Mouse (Mus musculus) liver, embryonic 12.5 days (tissue): ENCODE data around the gene Rad51. TPM values are rescaled to one million over a fixed set of nuclear protein-coding genes. Genes with fewer than 3 reads are reported as not detected.
A peak's percentile ranks its signal among the peaks of the same experiment; 100 is the strongest.

ENCODE experiments used
- ATAC-seq: fragments of 200-750 bp; cut with Nextera tagmentation; 2 replicates; pipeline ENCODE4 v1.8.0; 2017; ENCODE audit warnings: moderate number of reproducible peaks, mild to moderate bottlenecking, moderate library complexity
- H3K27ac ChIP-seq: fragments of 300-500 bp; sonication (generic); 2 replicates; pipeline ENCODE4 v1.5.1; 2016; ENCODE audit warnings: mild to moderate bottlenecking
- H3K27me3 ChIP-seq: fragments of 300-500 bp; sonication (generic); replicated peaks from 2 replicates; pipeline ENCODE4 v1.6.1; 2016; ENCODE audit warnings: mild to moderate bottlenecking, moderate library complexity
- H3K36me3 ChIP-seq: fragments of 300-500 bp; sonication (generic); 2 replicates; pipeline ENCODE4 v1.6.1; 2016; ENCODE audit warnings: mild to moderate bottlenecking, moderate library complexity
- H3K4me1 ChIP-seq: fragments of 300-500 bp; sonication (generic); 2 replicates; pipeline ENCODE4 v1.6.1; 2016
- H3K4me2 ChIP-seq: fragments of 300-500 bp; sonication (generic); 2 replicates; pipeline ENCODE4 v1.6.1; 2016; ENCODE audit warnings: mild to moderate bottlenecking, moderate library complexity
- H3K4me3 ChIP-seq: fragments of 300-500 bp; sonication (generic); 2 replicates; pipeline ENCODE4 v1.5.1; 2016; ENCODE audit warnings: mild to moderate bottlenecking, moderate library complexity
- H3K9ac ChIP-seq: fragments of 300-500 bp; sonication (generic); 2 replicates; pipeline ENCODE4 v1.6.1; 2016; ENCODE audit warnings: mild to moderate bottlenecking, moderate library complexity
- H3K9me3 ChIP-seq: fragments of 300-500 bp; sonication (generic); replicated peaks from 2 replicates; pipeline ENCODE4 v1.6.1; 2016; ENCODE audit warnings: mild to moderate bottlenecking, moderate library complexity
- WGBS: fragments of 180-500 bp; shearing (Covaris S2); methylation state at CpG from one replicate; pipeline ENCODE4 v1.1.7; 2016; ENCODE audit not compliant: insufficient replicate concordance; 5-methylcytosine and 5-hydroxymethylcytosine counted together
- polyA plus RNA-seq: library from polyadenylated mRNA; unstranded; fragments of >200 nt; fragmentation: Nextera tagmentation; extraction: Ambion mirVana; gene quantifications from 2 replicates; pipeline ENCODE4 v1.2.1, GENCODE M21; 2016

Gene Rad51
- polyA plus RNA-seq, 1 experiment from 2014 or later, result 49.9 TPM

DNA sequence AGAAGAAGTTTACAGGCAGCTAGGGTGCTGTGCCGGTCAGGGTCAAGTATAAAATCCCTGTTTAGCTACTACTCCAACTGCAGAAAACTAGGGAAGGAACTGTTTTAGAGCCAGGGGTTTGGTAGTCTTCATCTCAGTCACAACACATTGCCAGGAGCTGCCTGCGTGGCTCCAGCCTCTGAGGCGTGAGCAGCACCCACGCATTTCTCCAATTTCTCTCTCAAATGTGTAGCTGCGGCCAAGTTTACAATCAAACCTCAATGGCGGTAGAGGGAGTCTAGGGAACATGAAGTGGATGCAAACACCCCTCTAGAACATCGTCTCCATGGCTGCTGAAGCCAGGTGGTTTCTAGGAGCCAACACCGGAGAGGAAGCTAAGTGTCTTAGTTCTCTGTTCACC lies 35.2 kb downstream of the Rad51 start:
- H3K4me2 ChIP-seq, result no peak overlapping the region
- H3K9ac ChIP-seq, result no peak overlapping the region
- no peaks in the 10 kb centered on the region for H3K27me3 ChIP-seq
- H3K36me3 ChIP-seq, result peaks cover 99% of the 10 kb centered on the region
- no peak overlapping the region for H3K27ac ChIP-seq
- H3K4me3 ChIP-seq, result no peak overlapping the region
- H3K9me3 ChIP-seq, result peaks cover 9% of the 10 kb centered on the region; the same call in 1 of the 2 replicates
- H3K4me1 ChIP-seq, result peaks cover 28% of the 10 kb centered on the region
- WGBS, result 91% methylated on average over 8 of the region's 8 CpGs
- ATAC-seq, result no peak

DNA sequence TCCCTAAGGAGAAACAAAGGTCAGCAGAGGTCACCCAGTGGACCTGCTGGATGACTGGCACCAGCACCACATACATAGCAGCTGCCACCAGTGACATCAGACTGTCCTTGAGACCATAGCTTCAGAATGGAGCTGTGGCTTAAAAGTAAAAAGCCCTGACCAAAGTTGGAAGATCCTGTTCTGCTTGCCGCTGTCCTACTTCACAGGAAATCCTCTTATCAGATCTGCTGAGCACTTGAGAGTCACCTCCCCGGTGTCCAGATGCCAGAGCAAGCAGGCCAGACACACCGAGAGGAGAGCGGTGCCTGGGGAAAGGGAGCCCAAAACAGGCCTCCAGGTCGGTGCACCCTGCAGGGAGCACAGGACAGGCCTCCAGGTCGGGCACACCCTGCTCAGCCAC lies 39.7 kb downstream of the Rad51 start:
- Histone ChIP-seq H3K9me3 (no peaks in the 10 kb centered on the region), H3K4me2 (no peak overlapping the region), H3K9ac (no peak overlapping the region), H3K36me3 (peaks cover 74% of the 10 kb centered on the region), H3K27me3 (no peaks in the 10 kb centered on the region), H3K4me3 (no peak overlapping the region), H3K27ac (0 out of 2 replicates have a peak overlapping the region, but pooled peaks have one; percentile 98), H3K4me1 (peaks cover 60% of the 10 kb centered on the region)
- WGBS, result 41% methylated on average over 6 of the region's 6 CpGs
- ATAC-seq, result no peak

DNA sequence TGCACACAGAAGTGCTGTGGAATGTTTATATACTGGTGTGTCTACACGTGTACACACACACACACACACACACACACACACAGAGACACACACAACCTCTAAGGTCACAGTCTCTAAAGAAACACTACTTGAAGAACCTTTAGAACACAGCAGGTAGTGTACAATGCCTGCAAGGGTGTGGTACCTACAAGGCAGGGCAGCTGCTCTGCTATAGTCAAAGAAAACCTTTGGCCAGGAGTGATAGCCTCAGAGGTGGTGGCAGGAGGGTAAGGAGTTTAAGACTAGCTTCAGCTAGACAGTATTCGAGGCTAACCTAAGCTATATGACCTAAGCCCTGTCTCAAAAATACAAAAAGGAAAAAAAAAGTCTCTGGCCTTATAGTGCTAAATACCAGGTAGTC lies 42.1 kb downstream of the Rad51 start:
- peaks cover 50% of the 10 kb centered on the region for H3K36me3 ChIP-seq
- peak overlapping the region; percentile 97 for H3K4me3 ChIP-seq

DNA sequence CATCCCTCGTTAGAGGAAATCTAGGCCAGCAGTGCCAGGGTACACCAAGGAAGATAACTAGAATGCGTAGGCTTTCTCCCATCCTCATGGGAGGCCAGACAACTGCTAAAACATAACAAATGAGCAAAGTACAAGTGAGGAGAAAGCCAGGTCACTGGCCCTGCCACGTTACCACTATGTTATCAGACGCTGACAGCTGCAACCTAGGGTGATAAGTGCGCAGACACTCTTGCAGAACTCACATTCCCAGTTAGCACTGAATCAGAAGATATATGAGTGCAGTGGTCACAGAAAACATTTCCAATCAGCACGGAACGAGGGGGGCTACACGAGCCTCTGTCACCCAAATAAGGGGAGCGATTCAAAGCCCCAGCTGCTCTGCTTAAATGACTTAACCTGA lies 42.8 kb downstream of the Rad51 start:
- Histone ChIP-seq H3K4me3 (peak overlapping the region; percentile 97), H3K36me3 (peaks cover 43% of the 10 kb centered on the region), H3K4me2 (peak overlapping the region; percentile 85), H3K27me3 (no peaks in the 10 kb centered on the region), H3K27ac (peak overlapping the region; percentile 98), H3K4me1 (peaks cover 51% of the 10 kb centered on the region), H3K9ac (peak overlapping the region; percentile 96), H3K9me3 (no peaks in the 10 kb centered on the region)
- WGBS, result 17% methylated on average over 9 of the region's 9 CpGs
- peak; percentile 89 for ATAC-seq

More for the DNA sequence above, 42.1 kb downstream of the Rad51 start:
- H3K9ac ChIP-seq, result peak overlapping the region; percentile 96
- H3K27ac ChIP-seq, result peak overlapping the region; percentile 98
- ATAC-seq, result peak; percentile 45
- H3K27me3 ChIP-seq, result no peaks in the 10 kb centered on the region
- WGBS, result 55% methylated on average over 2 of the region's 2 CpGs
- H3K4me2 ChIP-seq, result peak overlapping the region; percentile 85
- peaks cover 54% of the 10 kb centered on the region for H3K4me1 ChIP-seq
- H3K9me3 ChIP-seq, result no peaks in the 10 kb centered on the region

DNA sequence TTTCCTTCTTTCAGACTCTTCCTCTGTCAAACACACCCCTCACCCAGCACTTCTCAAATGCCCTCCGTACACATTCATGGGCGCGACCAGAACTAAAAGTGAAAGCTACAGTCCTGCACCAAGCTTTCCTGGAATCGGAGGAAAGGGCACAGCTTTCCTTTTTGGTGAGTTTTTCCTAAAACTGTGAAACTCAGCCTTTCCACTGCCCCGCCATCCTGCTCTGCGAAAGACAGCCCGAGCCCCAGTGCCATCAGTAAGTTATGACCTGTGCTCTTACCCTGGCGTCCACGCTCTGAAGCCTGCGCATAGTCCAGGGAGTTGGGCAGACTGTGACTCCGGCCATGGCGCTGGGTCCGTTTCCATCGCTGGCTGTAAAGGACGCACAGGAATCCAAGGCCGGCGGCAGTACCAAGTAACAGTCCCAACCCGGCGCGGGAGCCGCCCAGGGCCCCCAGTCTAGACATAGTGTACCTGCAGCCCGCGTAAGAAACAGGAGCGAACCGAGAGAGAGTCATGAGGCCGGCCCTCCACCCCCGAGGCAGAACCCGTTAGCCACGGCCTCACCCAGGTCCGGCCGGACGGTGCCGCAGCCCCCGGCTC lies 43.6 kb downstream of the Rad51 start:
- H3K4me3 ChIP-seq, result peak overlapping the region; percentile 97
- no peaks in the 10 kb centered on the region for H3K9me3 ChIP-seq
- peak overlapping the region; percentile 98 for H3K27ac ChIP-seq
- WGBS, result 2% methylated on average over 34 of the region's 34 CpGs
- H3K4me1 ChIP-seq, result peaks cover 51% of the 10 kb centered on the region
- peaks cover 35% of the 10 kb centered on the region for H3K36me3 ChIP-seq
- H3K4me2 ChIP-seq, result peak overlapping the region; percentile 85
- ATAC-seq, result peak; percentile 49
- H3K27me3 ChIP-seq, result no peaks in the 10 kb centered on the region; the same call in 1 of the 2 replicates
- peak overlapping the region; percentile 96 for H3K9ac ChIP-seq

DNA sequence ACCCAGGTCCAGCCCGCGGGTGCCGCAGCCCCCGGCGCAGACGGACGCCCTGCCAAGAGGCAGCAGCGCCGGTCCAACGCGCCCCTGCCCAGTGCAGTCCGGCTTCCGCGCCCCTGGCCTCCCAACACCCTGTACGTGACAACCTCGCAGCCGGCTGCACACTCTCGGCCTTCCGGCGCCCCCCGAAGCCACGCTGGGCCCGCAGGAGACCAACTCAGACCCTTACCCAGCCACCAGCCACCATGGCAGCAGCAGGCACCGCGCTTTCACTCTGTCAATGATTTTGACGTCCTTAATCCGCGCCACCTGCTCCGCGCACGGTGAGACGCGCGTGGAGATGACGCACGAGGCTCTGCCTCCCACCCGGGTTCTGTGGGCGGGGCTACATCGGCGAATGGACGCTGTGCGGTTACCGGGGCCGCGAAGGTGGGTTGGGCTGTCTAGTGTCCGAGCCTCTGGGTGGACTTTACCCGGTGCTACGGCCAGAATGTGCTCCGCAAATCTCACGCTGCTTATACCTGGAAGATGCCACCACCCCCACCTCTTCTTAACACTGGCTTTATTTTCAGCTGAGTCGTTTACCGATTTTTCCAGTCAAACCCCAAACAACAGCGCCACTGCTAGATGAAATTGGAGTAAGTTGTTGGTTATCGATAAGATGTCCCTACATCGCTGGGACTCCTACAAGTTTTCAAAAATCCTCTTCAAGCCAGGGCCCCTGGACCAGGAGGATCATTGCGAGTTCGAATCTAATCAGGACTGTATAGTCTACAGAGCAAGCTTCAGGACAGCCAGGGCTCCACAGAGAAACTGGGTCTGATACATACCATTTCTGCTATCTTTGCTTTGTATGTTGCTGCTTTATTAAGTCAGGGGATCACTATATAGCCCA lies 44.3 kb downstream of the Rad51 start, which contains the start of gene Rmdn3:
Rmdn3 (minus strand) TSS at position 354 of the 892 bp plus-strand sequence.
- peak within 1 kb of the TSS; percentile 98 for H3K27ac ChIP-seq
- ATAC-seq, result peak; percentile 67
- peaks cover 27% of the 10 kb centered on the region for H3K36me3 ChIP-seq
- peak within 1 kb of the TSS; percentile 96 for H3K9ac ChIP-seq
- no peaks in the 10 kb centered on the region for H3K9me3 ChIP-seq
- WGBS, result under 1% methylated on average over 57 of the region's 57 CpGs
- H3K4me2 ChIP-seq, result peak within 1 kb of the TSS; percentile 85
- H3K4me1 ChIP-seq, result peaks cover 45% of the 10 kb centered on the region
- H3K27me3 ChIP-seq, result no peaks in the 10 kb centered on the region; the same call in 1 of the 2 replicates
- H3K4me3 ChIP-seq, result peak within 1 kb of the TSS; percentile 97

DNA sequence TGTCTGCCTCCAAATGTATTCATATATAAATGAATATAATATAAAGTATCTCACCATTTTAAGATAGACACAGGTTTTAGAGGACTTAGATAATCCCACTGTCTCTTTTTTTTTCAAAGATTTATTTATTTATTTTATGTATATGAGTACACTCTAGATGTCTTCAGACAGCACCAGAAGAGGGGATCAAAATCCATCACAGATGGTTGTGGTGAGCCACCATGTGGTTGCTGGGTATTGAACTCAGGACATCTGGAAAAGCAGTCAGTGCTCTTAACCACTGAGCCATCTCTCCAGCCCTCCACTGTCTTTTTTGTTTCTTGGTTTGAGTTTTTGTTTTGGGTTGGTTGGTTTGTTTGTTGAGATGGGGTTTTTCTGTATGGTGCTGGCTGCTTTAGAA lies 45.2 kb downstream of the Rad51 start:
- H3K4me3 ChIP-seq, result peak overlapping the region; percentile 97; the same call in 1 of the 2 replicates
- H3K4me2 ChIP-seq, result peak overlapping the region; percentile 85; the same call in 1 of the 2 replicates
- no peak overlapping the region; the same call in 1 of the 2 replicates for H3K9ac ChIP-seq
- peaks cover 40% of the 10 kb centered on the region for H3K4me1 ChIP-seq
- ATAC-seq, result no peak
- H3K27me3 ChIP-seq, result no peaks in the 10 kb centered on the region; the same call in 1 of the 2 replicates
- peak overlapping the region; percentile 98; the same call in 1 of the 2 replicates for H3K27ac ChIP-seq
- peaks cover 18% of the 10 kb centered on the region for H3K36me3 ChIP-seq
- no peaks in the 10 kb centered on the region for H3K9me3 ChIP-seq

DNA sequence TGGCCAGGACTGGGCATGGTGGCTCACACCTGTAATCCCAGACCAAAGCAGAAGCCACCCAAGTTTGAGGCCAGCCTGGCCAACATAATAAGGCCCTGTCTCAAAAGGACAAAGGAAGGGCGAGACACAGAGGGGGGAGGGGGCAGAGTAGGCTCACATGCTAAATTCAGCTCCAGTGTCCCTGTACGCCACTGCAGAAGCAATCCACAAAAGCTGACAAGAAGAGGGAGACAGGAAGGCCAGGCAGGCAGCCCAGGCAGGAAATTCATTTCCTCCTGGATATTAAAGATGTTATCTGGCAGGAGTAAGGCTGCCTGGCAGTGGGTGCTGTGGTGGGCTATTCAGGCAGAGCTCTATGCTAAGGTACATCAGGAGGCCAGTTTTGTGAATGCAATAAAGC lies 48.7 kb downstream of the Rad51 start:
- H3K9ac ChIP-seq, result no peak overlapping the region
- no peak for ATAC-seq

DNA sequence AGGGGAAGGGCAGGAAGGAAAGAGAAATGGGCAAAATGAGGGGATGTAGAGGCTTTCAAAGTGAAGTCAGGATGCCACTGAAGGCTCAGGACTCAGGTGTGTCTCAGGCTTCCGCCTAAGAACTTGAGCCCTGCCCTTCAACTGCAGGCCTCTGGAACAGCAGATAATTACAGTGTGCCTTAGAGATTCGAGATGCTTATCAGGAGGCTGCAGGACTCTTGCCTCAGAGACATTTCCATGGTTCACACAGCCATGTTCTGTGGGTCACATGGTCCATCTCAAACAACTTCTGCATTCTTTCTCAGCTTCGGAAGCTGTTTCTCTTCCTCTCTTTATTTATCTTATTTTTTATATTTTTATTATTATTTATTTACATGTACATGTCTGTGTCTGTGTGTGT lies 50.5 kb downstream of the Rad51 start:
- no peak overlapping the region; the same call in 1 of the 2 replicates for H3K4me2 ChIP-seq

More for the DNA sequence above, 48.7 kb downstream of the Rad51 start:
- no peak overlapping the region for H3K27ac ChIP-seq
- no peaks in the 10 kb centered on the region for H3K9me3 ChIP-seq
- WGBS, result 58% methylated on average over 2 of the region's 2 CpGs
- no peaks in the 10 kb centered on the region for H3K36me3 ChIP-seq
- peaks cover 26% of the 10 kb centered on the region for H3K27me3 ChIP-seq
- no peak overlapping the region for H3K4me3 ChIP-seq
- no peak overlapping the region for H3K4me2 ChIP-seq
- peaks cover 20% of the 10 kb centered on the region for H3K4me1 ChIP-seq

DNA sequence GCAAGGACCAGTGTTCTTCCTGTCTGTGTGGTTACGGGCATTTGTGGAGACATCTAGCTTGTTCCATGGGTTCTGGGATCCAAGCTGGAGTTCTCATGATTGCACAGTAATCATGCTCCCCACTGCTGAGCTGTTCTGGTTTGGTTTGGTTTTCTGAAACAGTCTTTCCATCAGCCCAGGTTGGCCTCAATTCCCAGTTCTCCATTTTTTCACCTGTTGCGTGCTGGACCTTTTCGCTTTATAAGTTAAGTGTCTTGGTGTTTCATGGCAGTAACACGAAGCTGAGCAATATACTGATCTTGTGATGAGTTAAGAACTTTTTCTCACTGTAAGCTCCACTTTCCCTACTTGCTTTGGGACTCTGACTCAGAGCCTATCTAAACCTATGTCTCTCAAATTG lies 51.4 kb downstream of the Rad51 start:
- Histone ChIP-seq H3K9me3 (no peaks in the 10 kb centered on the region), H3K27ac (no peak overlapping the region), H3K9ac (no peak overlapping the region), H3K4me1 (peaks cover 29% of the 10 kb centered on the region), H3K4me3 (no peak overlapping the region), H3K4me2 (no peak overlapping the region), H3K27me3 (peaks cover 54% of the 10 kb centered on the region), H3K36me3 (no peaks in the 10 kb centered on the region)
- no peak for ATAC-seq
- 82% methylated on average over 4 of the region's 4 CpGs for WGBS

More for the DNA sequence above, 50.5 kb downstream of the Rad51 start:
- ATAC-seq, result peak; percentile 38; the same call in 1 of the 2 replicates
- WGBS, result 29% methylated on average over 3 of the region's 3 CpGs
- Histone ChIP-seq H3K27ac (no peak overlapping the region), H3K9ac (no peak overlapping the region), H3K4me3 (no peak overlapping the region), H3K4me1 (peaks cover 28% of the 10 kb centered on the region), H3K36me3 (no peaks in the 10 kb centered on the region), H3K9me3 (no peaks in the 10 kb centered on the region), H3K27me3 (peaks cover 45% of the 10 kb centered on the region)

DNA sequence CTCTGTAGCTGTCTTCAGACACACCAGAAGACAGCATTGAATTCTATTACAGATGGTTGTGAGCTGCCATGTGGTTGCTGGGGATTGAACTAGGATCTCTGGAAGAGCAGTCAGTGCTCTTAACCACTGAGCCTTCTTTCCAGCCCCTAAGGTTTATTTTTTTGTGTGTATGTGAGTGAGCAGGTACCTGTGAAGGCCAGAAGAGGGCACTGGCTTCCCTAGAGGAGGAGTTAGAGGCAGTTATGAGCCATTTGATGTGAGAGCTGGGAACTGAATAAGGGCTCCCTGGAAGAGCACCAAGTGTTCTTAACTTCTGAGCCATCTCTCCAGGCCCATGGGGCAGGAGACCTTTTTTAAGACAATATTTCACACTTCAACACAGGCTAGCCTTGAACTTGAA lies 52.8 kb downstream of the Rad51 start:
- Histone ChIP-seq H3K4me1 (peaks cover 29% of the 10 kb centered on the region), H3K27me3 (peaks cover 68% of the 10 kb centered on the region)

More for the DNA sequence above, 52.8 kb downstream of the Rad51 start:
- no peak overlapping the region for H3K4me2 ChIP-seq
- H3K36me3 ChIP-seq, result no peaks in the 10 kb centered on the region
- no peak overlapping the region for H3K9ac ChIP-seq
- H3K4me3 ChIP-seq, result no peak overlapping the region
- ATAC-seq, result no peak
- no peak overlapping the region for H3K27ac ChIP-seq
- no peaks in the 10 kb centered on the region for H3K9me3 ChIP-seq
